Mouse (Mus musculus): ENCODE measurements around the gene Nudc.

The Nudc gene

DNA sequence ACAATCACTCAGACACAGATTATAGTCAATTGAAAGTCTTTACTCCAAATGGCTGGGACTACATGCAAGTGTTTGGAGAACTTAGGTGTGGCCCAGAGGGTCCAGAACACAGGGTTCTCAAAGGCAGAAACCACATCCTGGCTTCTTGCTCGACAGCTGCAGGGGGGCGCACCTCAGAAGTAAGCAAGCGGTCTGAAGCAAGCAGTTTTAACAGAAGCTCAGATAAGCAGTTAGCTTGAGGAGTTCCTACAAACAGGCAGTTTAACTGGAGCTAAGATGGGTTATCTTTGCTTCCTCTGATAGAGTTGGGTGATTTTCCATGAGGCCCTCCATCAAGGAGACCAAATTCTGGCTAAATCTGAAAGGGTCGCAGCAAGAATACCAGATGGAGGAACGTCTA is 39.2 kb downstream of the Nudc start:
- CTCF ChIA-PET, result interaction anchor here in 2 of 4 experiments (0.6 to 2.1 kb wide), 4 partner anchors 12 to 57 kb away, joined by 3 to 7 read pairs (median 4); partner anchors contain the start of genes Kdf1 (in 1 of the 2) and Tent5b (in 1 of the 2)
- POLR2A ChIA-PET, result interaction anchor here in 3 of 4 experiments (0.6 to 1.8 kb wide), 7 partner anchors 10 to 494 kb away, joined by 3 to 5 read pairs (median 3); partner anchors contain the start of genes Nudc (in 1 of the 3) and Wdtc1 (in 1 of the 3)

DNA sequence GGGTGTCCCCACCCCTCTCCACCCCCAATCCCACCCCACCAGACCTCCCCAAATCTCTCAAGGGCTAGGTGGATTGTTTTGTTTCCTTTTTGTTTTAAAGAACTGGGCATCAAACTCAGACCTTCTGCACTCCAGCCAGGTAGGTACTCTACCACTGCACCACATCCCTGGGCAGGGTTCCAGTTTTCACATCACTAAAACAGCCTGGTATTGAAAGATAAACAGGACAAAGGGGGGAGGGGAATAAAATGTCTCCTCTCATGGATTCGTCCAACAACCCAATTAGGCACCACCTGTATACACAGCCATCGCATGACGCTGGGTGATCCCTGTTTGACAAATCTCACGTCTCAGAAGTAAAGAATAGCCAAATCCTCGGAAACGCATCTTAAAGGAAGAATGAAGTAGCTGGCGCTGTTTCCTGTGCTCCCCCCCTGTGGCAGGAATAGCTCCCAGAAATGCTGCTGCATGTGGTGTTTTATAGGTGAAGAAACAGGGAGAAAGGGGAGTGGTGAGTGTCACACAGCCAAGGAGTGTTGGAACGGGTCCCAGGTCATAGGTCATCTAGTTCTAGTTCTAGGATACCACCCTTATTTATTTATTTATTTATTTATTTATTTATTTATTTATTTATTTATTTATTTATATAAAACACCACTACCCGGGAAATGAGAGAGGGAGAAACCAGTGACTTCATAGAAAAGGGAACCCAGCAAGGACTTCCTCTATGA is 40.9 kb downstream of the Nudc start:
- POLR2A ChIA-PET, result interaction anchor here in 1 of 4 experiments (1.8 kb wide), 1 partner anchor 41 kb away, joined by 5 read pairs; the partner anchor contains the start of gene Nudc

DNA sequence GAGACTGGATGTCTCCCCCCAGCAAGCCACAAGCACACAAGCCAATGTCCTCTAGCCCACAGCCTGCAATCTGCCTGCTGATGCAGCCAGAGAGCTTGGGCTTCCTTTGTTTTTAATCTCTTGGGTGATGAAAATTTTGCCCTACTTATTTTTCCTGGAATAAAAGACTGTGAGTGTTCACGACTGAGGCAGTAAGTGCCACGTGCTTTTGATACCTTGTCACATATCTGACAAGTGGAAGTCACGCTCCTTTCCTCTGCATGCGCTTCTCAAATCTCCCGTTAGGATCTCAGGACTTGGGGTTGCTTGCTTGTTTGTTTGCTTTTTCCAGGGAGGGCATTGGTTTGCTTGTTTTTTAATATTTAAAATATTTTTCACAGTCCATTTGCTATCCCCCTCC is 41.5 kb downstream of the Nudc start:
- CTCF ChIA-PET, result no interaction called here
- POLR2A ChIA-PET, result no interaction called here

More for the DNA sequence above, 40.9 kb downstream of the Nudc start:
- CTCF ChIA-PET, result interaction anchor here in 1 of 4 experiments (2.1 kb wide), 1 partner anchor 25 kb away, joined by 7 read pairs; the partner anchor contains the start of gene Tent5b

DNA sequence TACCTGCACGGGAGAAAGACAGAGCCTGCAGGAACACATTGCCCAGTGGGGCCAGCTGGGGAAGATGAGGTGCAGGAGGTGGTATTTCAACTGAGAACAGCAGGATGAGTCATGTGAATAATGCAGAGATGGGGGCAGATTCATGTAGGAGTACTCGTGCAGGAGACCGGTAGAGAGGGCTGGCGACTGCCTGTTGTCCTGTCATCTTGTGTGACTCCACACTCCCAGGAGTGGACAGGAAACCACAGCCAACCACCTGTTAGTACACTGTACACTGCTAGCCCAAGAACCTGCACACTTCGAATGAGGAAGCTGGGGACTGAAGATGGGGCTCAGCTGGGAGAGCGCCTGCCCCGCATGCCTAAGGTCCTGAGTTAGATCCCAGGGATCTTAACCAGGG is 44.3 kb downstream of the Nudc start:
- ChIA-PET CTCF (interaction anchor here in 3 of 4 experiments (0.5 to 1.4 kb wide), 7 partner anchors 17 to 394 kb away, joined by 3 to 5 read pairs (median 3); no protein-coding TSS in a partner anchor), POLR2A (interaction anchor here (0.6 to 2.5 kb wide), 12 partner anchors 9 to 339 kb away, joined by 3 to 10 read pairs (median 4); partner anchors contain the start of genes Tent5b (in 2 of the 4), Gpatch3 (in 1 of the 4) and Kdf1 (in 1 of the 4))

DNA sequence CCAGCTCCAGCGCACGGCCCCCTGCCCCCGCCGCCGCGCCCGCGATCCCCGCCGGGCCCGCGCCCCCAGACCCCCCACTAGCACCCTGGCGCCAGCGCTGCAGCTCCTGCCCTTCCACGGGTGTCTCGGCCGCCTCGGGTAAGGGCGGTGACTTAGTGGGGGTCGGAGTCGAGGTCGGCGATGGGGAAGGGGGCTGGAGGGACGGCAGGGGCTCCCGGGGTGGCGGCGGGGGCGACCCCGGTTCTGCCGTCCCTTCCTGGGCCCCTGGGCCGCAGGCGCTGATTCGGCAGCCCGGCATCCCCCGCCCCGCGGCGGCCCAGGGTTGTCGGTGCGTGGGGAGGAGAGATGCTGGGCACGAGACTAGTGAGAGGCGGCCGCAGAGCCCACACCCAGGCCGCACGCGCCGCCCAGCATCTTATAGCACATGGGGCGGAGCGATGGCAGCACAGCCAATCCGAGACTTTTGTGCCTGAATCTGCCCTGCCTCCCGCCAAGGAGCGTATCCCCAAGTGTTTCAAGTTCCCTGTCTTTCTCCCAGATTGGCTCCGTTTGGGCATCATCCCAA is 47.6 kb downstream of the Nudc start, which contains the start of gene Trnp1:
Gene Trnp1 (minus strand): TSS at position 391 of the 565 bp plus-strand sequence.
- CTCF ChIA-PET, result interaction anchor here (0.6 to 3.2 kb wide), 16 partner anchors 11 to 765 kb away, joined by 3 to 22 read pairs (median 3); partner anchors contain the start of genes Tent5b (in 3 of the 4) and Zdhhc18 (in 1 of the 4)
- POLR2A ChIA-PET, result interaction anchor here (0.6 to 4.6 kb wide), 35 partner anchors 10 to 1190 kb away, joined by 3 to 49 read pairs (median 5); partner anchors contain the start of genes Tent5b (in 4 of the 4), Nudc (in 2 of the 4), Wdtc1 (in 2 of the 4) and Gpatch3 (in 1 of the 4)

DNA sequence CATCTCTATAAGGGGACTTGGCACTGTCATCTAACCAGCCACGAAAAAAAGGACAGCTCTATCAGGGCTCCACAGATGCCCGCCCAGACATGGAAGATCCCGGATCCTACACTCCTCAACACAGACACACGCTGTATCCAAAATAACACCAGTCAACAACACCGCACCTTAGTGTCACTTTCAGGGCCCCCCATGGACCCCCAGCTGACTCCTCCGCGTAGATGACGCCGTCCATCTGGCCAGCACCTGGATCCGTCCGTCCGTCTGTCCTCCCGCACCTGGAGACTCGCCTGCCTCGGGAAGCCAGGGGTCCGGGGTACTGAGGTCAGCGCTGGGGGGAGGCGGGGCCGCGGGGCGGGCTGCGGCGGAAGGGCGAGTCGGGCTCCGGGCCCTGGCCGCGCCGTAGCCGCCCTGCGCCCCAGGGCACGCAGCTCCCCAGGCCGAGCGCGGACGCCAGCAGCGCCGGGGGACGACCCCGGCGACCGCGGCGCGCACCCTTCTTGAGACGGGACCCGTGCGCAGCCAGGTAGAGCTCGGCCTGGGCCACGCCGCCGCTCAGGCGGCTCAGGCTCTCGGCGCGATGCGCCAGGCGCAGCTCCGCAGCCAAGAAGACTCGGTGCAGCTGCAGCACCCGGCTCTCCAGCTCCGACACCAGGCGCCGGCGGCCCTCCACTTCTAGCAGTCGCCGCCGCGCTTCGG is 48.2 kb downstream of the Nudc start:
- ChIA-PET POLR2A (interaction anchor here (0.6 to 4.6 kb wide), 40 partner anchors 9 to 1189 kb away, joined by 3 to 49 read pairs (median 4); partner anchors contain the start of genes Tent5b (in 4 of the 4), Nudc (in 2 of the 4), Wdtc1 (in 2 of the 4) and Gpatch3 (in 1 of the 4)), CTCF (interaction anchor here (0.5 to 3.2 kb wide), 20 partner anchors 11 to 764 kb away, joined by 3 to 22 read pairs (median 3); partner anchors contain the start of genes Tent5b (in 3 of the 4) and Zdhhc18 (in 1 of the 4))

DNA sequence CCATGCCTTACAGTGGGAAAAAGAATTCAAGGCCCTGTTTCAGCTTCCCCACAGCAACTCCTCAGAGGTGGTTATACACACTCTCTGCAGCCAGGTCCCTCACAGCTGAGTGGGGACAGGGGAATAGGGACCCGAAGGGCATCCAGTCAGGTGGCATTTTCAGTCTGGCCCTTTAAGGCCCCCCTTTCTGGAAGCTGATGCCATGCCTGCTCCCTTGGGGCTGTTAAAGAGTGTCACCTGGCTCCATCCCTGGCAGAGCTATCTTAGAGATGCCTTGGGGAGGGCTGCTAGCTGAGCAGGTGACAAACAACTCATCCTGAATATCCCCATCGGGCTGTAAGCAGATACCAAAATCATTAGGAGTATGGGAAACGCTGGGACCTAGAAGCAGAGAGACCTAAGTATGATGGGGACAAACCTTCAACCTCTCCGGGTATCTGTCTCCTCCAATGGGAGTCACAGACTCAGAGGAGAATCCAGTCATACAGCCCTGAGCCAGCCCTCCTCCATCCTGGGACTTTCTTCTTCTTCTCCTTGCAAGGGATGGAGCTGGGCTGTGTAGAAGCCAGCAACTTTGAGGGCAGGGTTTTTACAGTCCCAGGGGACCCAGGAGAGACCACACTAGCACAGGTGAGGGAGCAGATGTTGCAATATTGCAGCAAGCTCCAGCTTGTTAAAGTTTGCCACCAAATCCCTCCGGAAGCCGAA is 48.9 kb downstream of the Nudc start:
- ChIA-PET CTCF (interaction anchor here (0.6 to 3.2 kb wide), 12 partner anchors 12 to 540 kb away, joined by 3 to 22 read pairs (median 3); partner anchors contain the start of gene Tent5b (in 3 of the 4)), POLR2A (interaction anchor here in 3 of 4 experiments (0.8 to 4.6 kb wide), 31 partner anchors 9 to 256 kb away, joined by 3 to 49 read pairs (median 4); partner anchors contain the start of genes Tent5b (in 3 of the 3), Nudc (in 2 of the 3), Gpatch3 (in 1 of the 3) and Kdf1 (in 1 of the 3))

DNA sequence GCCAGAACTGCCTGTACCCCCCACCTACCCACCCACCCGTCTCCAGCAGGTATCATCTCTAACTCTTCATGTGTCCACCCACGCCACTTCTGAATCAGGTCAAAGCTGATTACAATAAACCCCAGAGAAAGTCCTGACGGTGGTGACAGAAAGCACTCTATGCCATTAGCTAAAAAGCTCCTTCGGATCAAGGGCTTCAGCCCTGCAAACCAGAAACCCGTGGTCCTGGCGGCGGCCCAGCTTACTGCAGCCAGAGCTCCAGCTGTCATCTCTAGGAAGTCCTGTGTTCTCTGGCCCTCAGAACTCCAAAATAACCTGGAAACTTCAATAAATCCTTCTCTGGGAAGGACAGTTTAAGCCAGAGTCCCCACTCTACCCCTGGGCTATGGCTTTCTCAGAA is 50.1 kb downstream of the Nudc start:
- ChIA-PET POLR2A (interaction anchor here (0.6 to 4.6 kb wide), 12 partner anchors 11 to 406 kb away, joined by 3 to 49 read pairs (median 3); partner anchors contain the start of gene Tent5b (in 3 of the 4)), CTCF (interaction anchor here (0.6 to 3.2 kb wide), 14 partner anchors 11 to 612 kb away, joined by 3 to 30 read pairs (median 4); partner anchors contain the start of genes Tent5b (in 2 of the 4) and Stx12 (in 1 of the 4))

DNA sequence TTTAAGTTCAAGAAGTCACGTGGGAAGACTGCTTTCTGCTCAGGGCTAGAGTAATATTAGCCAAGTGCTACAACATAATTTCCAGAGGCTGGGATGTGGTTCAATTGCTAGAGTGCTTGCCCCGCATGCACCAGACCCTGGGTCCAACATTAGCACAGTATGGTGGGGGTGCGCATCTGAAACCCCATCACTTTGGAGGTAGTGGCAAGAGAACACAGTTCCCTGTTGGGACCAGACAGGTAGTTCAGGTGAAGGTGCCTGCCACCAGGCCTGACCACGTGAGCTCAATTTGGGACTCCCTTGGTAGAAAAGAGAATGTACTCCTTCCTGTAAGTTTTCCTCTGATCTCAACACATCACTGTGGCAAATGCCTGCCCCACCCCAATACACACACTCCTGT is 50.9 kb downstream of the Nudc start:
- ChIA-PET POLR2A (interaction anchor here (0.5 to 4.6 kb wide), 31 partner anchors 8 to 483 kb away, joined by 3 to 49 read pairs (median 3); partner anchors contain the start of genes Tent5b (in 3 of the 4), Gpatch3 (in 1 of the 4), Nudc (in 1 of the 4) and Slc9a1 (in 1 of the 4)), CTCF (interaction anchor here (0.5 to 2.6 kb wide), 32 partner anchors 9 to 611 kb away, joined by 3 to 30 read pairs (median 4); partner anchors contain the start of genes Tent5b (in 3 of the 4) and Stx12 (in 1 of the 4))

DNA sequence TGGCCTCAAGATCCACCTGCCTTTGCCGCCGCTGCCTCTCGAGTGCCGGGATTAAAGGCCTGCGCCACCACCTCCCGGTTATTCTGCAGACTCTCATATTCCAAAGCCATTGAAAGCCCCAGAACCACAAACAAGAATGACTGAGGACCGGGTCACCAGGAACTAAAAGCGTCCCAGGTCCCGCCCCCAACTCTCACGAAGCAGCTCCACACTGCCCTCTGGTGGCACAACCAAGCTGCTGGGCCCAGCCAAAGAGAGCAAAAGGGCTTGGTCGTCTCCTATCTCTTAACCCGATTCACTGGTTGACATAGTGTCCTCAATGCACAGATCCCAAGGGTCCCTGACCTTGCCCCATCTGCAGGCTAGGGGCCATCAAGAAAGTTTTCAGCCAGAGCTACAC is 51.4 kb downstream of the Nudc start:
- ChIA-PET CTCF (interaction anchor here (0.5 to 2.6 kb wide), 32 partner anchors 9 to 468 kb away, joined by 3 to 30 read pairs (median 4); partner anchors contain the start of gene Tent5b (in 3 of the 4)), POLR2A (interaction anchor here (0.5 to 4.6 kb wide), 26 partner anchors 9 to 406 kb away, joined by 3 to 49 read pairs (median 3); partner anchors contain the start of genes Tent5b (in 3 of the 4), Gpatch3 (in 1 of the 4), Nudc (in 1 of the 4) and Slc9a1 (in 1 of the 4))

DNA sequence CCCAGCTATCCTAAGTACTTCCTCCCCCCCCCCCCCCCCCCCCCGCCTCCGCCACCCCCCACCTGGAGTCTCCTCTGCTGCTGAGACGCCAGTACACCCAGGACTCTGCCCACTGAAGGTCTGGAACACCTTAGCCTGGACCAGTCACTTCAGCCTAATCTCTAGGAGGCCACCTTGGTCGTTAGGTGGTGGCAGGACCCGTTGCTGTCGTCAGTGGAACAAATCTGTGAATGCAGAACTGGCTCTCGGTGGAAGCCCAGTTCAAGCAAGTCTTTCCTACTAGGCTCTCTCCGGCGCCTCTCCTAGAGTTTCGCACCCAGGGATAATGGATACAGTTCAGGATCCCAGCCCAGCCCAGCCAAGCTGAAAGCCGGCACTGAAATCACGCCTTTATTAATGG is 51.9 kb downstream of the Nudc start:
- ChIA-PET POLR2A (interaction anchor here (0.5 to 4.6 kb wide), 20 partner anchors 9 to 334 kb away, joined by 3 to 49 read pairs (median 4); partner anchors contain the start of genes Tent5b (in 3 of the 4), Gpatch3 (in 1 of the 4), Nudc (in 1 of the 4) and Slc9a1 (in 1 of the 4)), CTCF (interaction anchor here (0.6 to 2.6 kb wide), 30 partner anchors 8 to 1502 kb away, joined by 3 to 30 read pairs (median 4); partner anchors contain the start of gene Tent5b (in 3 of the 4))

DNA sequence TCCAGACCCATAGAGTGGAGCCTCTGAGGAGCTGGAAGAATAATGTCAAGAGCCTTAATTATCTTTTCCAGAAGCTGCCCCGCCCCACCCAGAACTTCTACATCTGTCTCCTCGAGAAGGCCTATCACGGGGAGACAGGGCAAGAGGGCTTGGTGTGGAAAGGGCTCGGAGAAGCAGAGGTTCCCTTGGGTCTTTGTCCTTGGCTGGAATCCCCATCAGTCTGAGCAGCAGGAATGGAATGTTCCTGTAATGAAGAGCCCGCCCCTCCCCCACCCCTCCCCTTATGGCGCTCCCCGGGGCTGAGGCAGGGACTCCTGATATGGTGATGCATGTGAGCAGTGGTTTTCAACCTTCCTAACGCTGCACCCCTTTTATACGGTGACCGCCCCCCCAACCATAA is 54.0 kb downstream of the Nudc start:
- CTCF ChIA-PET, result interaction anchor here in 2 of 4 experiments (0.7 to 1.7 kb wide), 3 partner anchors 11 to 43 kb away, joined by 4 to 6 read pairs (median 4); partner anchors contain the start of gene Tent5b (in 2 of the 2)
- POLR2A ChIA-PET, result interaction anchor here in 2 of 4 experiments (0.5 to 3.2 kb wide), 6 partner anchors 11 to 138 kb away, joined by 3 to 12 read pairs (median 4); partner anchors contain the start of genes Tent5b (in 2 of the 2) and Wdtc1 (in 1 of the 2)

DNA sequence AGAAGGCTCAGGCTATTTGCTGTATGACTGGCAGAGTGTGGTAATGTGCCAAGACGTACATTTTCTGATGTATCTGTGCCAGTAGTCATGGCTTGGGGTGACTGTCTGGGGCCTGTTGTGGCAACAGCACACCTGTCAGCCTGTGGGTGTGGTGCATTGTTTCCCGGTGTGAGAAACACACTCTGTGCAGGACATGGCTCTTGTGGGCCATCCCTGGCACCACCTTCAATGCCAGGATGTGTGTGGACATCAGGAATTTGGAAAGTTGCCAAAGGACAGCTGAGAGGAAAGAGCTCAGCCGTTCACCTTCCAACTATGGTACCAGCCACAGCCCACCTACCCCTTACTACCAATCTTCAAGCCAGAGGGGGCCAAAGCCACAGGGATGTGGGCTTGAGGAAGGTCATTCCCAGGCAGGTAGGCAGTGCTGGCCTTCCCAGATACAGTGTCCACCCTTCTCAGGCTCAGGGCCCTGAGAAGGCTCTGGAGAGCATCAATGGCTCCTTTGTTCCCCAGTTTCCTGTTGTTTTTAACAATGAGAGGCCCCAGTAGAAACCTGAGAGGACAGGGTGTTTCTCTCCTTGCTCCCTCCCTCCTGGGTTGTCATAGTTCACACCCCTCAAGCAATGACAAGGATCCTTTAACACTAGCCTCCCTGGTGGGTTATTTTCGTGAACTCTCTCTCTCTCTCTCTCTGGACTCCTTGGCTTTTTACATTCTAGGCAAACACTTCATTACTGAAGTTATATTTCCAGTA is 56.1 kb downstream of the Nudc start:
- ChIA-PET POLR2A (interaction anchor here in 3 of 4 experiments (0.7 to 3.2 kb wide), 3 partner anchors 10 to 169 kb away, joined by 3 to 12 read pairs (median 6); partner anchors contain the start of gene Tent5b (in 2 of the 3)), CTCF (interaction anchor here in 2 of 4 experiments (0.6 kb wide), 2 partner anchors 9 to 479 kb away, joined by 3 read pairs; no protein-coding TSS in a partner anchor)

DNA sequence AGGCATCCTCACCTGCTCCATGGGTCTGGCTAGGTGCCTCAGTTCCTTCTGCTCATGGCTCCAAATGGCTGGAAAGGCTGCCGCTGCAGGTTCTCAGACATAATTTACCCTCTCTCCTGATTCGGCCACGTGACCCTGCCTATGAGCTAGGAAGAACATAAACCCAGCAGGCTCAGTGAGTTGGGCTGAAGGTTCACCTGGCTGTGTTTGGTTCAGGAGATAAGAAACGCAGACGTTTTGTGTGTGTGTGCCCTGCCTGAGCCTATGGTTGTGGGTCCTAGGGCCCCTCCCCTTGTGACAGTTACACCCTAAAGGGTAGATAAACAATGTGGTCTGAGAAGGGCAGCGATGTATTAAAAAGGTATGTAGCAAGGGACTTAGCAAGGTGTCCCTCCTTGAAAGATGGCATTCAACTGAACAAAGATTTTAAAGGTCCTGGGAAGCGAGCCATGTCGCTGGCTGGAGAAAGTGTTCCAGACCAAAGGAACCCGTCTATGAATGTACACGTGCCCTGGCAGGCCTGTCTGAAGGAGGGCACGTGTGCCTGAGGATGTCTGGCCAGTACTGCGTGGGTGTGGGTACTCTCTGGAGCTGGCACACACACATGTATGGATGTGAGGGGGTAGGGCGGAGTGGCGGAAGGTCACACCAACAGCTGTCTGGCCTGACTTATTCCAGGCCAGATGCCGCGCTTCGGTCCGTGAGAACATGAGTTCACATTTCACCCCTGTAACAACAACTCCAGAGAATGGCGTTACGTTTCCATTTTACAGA is 57.0 kb downstream of the Nudc start:
- ChIA-PET POLR2A (interaction anchor here in 3 of 4 experiments (0.6 to 3.2 kb wide), 5 partner anchors 9 to 58 kb away, joined by 3 to 12 read pairs (median 4); partner anchors contain the start of genes Tent5b (in 3 of the 3) and Trnp1 (in 1 of the 3)), CTCF (no interaction called here)
